Mouse (Mus musculus) E14TG2a.4 (cell line): ENCODE data around the gene Dab2ip.

Experiments
- H3K27me3 ChIP-seq: 2 replicates; pipeline ENCODE4 v1.6.1; 2014; ENCODE audit warnings: low read length, control low read depth; ENCODE audit not compliant: insufficient read depth
- H3K36me3 ChIP-seq: 2 replicates; pipeline ENCODE4 v1.6.1; 2014; ENCODE audit warnings: low read length, control low read depth; ENCODE audit not compliant: insufficient read depth
- H3K4me1 ChIP-seq: replicated peaks from 2 replicates; pipeline ENCODE4 v1.6.1; 2014; ENCODE audit warnings: low read depth, low read length, control low read depth
- H3K4me3 ChIP-seq: replicated peaks from 2 replicates; pipeline ENCODE4 v1.5.1; 2014; ENCODE audit warnings: mild to moderate bottlenecking, low read length
- H3K9me3 ChIP-seq: 2 replicates; pipeline ENCODE4 v1.6.1; 2014; ENCODE audit warnings: low read length, control low read depth
- CTCF ChIP-seq: conservative IDR thresholded peaks from 2 replicates; pipeline ENCODE4 v1.5.1; 2014; ENCODE audit warnings: low read length
- NANOG ChIP-seq: IDR thresholded peaks from 2 replicates; pipeline ENCODE4 v1.6.1; 2014; ENCODE audit warnings: borderline replicate concordance, low read length, mixed read lengths
- POU5F1 ChIP-seq: IDR thresholded peaks from 2 replicates; pipeline ENCODE4 v1.6.1; 2014; ENCODE audit warnings: low read length, borderline replicate concordance

Gene Dab2ip

DNA sequence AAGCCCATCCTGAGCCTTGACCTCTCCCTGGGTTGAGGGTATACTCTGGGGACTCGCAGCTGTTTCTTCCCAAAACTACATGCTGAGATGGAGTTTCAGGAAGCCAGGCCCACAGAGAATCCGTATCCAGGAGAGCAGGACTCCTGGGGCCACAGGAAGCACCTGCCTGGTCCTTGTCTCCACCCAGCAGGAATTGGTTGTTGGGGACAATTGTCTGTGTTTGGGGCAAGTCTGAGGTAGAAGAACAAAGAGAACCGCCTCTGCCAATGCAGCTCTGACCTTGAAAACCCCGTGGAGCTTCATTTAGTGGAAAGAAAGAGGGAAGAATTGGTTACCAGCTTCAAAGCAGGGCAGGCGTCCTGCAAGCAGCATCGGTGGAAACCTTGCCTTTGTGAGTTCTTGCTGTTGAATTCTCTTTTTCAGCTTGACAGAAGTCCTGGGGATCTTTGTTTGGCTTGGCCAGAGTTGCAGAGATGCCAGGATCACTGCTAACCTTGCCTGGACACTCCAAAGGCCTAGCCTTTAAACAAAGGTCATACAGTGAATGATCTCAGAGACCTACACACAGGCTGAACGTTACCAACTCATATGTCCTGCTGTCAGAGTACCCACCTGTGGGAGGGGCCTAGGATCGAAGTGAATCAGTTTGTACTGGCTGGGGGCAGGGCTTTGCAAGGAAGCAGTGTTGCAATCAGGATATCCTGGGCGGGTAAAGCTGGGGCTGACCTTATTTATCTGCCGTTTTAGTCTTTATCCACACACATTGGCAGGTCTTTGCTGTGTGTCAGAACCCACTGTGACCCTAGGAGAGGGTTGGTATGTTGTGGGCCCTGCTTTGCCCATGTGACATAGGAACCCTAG lies 122.0 kb downstream of the Dab2ip start:
- TF ChIP-seq POU5F1 (no peak), CTCF (no peak), NANOG (0 out of 2 replicates have a peak, but pooled peaks have one; percentile 50)
- H3K4me1 ChIP-seq, result peaks cover 99% of the 10 kb centered on the region
- H3K4me3 ChIP-seq, result peak overlapping the region; percentile 35
- no peaks in the 10 kb centered on the region for H3K9me3 ChIP-seq
- peaks cover 26% of the 10 kb centered on the region for H3K36me3 ChIP-seq
- no peaks in the 10 kb centered on the region for H3K27me3 ChIP-seq

DNA sequence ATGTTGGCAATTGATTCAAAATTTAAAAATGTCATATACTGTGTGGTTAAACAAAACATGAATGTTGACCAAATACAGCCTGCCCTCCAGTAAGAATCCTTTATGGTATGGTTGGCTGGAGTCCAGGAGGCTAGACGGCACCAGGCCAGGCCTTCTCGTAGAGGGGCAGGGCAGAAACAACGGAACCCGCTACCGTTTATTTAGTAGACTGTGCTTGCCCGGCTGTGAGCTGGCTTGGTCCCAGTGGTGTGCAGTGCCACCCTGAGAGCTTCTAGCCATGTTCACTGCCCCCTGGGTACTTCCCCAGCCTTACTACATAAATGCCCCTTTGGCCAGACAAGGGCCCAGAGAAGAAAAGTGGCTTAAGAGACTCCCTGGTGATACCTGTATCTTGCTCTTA lies 122.8 kb downstream of the Dab2ip start:
- no peaks in the 10 kb centered on the region for H3K9me3 ChIP-seq
- peaks cover 97% of the 10 kb centered on the region for H3K4me1 ChIP-seq
- peaks cover 26% of the 10 kb centered on the region for H3K36me3 ChIP-seq
- H3K27me3 ChIP-seq, result no peaks in the 10 kb centered on the region
- peak overlapping the region; percentile 29; the same call in 1 of the 2 replicates for H3K4me3 ChIP-seq
- no peak for TF ChIP-seq NANOG
- TF ChIP-seq CTCF, result no peak
- no peak for TF ChIP-seq POU5F1

DNA sequence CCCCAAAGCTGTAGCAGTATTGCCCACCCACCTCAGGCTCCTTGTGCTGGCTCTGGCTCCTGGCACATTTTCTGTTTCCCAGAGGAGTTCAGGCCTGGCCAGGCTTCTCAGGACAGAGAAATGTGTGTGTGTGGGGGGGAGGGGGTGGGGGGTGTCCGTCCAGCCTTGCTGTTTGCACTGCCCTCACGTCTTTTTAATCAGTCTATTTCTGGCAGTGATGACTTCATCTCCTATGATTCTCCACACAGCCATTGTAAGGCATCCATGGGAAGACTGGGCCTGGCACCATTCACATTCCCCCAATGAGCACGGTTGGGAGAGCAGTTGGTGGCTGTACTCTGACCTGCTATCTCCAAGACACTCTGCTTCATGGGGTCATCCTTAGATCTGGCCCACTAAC lies 125.9 kb downstream of the Dab2ip start:
- no peaks in the 10 kb centered on the region for H3K9me3 ChIP-seq
- H3K4me3 ChIP-seq, result no peak overlapping the region
- no peaks in the 10 kb centered on the region for H3K27me3 ChIP-seq
- peaks cover 82% of the 10 kb centered on the region for H3K4me1 ChIP-seq
- TF ChIP-seq NANOG, result no peak
- TF ChIP-seq CTCF, result no peak
- no peak for TF ChIP-seq POU5F1
- H3K36me3 ChIP-seq, result peaks cover 48% of the 10 kb centered on the region

DNA sequence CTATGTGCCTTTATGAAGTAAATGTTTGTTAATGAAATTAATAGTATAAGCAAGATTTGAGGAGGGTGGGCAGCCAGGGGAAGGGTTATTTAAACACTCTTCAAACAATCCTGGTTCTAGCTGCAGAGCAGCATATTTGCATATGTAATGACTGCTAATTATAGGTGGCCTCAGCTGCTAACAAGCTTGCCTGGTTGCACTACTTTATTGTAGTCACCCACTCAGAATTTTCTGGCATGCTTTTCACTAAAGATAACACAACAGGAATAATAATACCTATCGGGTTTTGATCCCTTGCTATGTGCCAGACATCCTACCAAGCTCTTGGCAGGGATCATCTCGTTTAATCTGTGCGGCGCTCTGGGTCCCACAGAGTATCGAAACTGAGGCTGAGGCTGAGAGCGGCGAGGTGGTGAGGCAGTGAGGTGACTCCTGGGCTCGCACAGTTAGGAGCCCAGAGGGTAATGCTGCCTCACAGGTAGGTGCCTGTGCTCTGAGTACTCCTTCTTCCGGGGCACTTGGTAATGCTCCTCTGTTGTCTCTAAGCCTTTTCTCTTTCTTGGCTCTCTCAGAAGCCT lies 126.8 kb downstream of the Dab2ip start:
- H3K4me3 ChIP-seq, result no peak overlapping the region
- H3K36me3 ChIP-seq, result peaks cover 55% of the 10 kb centered on the region
- TF ChIP-seq CTCF (no peak), NANOG (no peak), POU5F1 (no peak)
- no peaks in the 10 kb centered on the region for H3K9me3 ChIP-seq
- H3K4me1 ChIP-seq, result peaks cover 82% of the 10 kb centered on the region
- no peaks in the 10 kb centered on the region for H3K27me3 ChIP-seq

DNA sequence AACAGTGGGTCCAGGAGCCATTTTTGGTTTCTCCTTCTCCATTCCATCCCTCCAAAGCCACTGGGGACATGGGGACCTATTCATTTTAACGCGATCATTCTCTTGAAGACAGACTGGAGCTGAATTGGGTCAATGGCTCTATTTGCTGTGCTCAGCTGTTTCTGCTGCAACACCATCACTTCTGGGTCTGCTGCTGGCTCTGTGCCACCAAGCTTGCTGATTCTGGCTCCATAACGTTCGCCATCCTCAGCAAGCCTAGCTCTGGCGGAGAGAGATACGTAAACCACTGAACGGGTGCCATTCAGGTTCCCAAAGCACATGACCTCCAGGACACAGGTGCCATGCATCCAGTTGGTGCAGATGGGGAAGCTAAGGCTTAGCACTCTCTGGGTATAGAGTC lies 128.0 kb downstream of the Dab2ip start:
- H3K4me3 ChIP-seq, result no peak overlapping the region

DNA sequence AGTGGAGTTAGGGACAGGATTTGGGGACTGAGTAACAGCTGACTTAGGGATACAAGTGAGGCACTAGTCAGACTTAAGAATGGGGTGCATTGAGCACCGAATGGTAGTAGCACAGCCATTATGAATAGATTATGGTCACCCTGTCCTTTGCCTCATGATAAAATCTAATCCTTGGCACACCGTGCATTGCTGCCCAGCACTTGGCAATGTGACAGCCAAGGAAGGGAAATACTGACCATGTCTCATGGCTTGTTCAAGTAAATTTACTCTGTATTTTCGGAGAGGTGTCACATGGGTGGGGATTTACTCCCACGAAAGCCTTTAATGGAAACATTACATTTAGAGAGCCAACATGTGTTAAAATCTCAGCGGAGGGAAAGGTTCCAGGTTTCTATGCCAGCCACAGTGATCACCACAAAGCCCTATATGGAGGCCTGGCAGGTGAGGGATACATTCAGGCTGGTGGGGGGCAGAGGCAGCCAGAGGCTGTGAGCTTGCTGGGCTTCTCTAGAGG lies 129.5 kb downstream of the Dab2ip start:
- TF ChIP-seq NANOG (no peak), CTCF (no peak)
- Histone ChIP-seq H3K4me3 (no peak overlapping the region), H3K4me1 (peaks cover 82% of the 10 kb centered on the region), H3K36me3 (peaks cover 52% of the 10 kb centered on the region), H3K9me3 (no peaks in the 10 kb centered on the region), H3K27me3 (no peaks in the 10 kb centered on the region)

More for the DNA sequence above, 128.0 kb downstream of the Dab2ip start:
- Histone ChIP-seq H3K36me3 (peaks cover 54% of the 10 kb centered on the region), H3K27me3 (no peaks in the 10 kb centered on the region), H3K4me1 (peaks cover 82% of the 10 kb centered on the region), H3K9me3 (no peaks in the 10 kb centered on the region)
- no peak for TF ChIP-seq NANOG
- TF ChIP-seq CTCF, result no peak
- no peak for TF ChIP-seq POU5F1

DNA sequence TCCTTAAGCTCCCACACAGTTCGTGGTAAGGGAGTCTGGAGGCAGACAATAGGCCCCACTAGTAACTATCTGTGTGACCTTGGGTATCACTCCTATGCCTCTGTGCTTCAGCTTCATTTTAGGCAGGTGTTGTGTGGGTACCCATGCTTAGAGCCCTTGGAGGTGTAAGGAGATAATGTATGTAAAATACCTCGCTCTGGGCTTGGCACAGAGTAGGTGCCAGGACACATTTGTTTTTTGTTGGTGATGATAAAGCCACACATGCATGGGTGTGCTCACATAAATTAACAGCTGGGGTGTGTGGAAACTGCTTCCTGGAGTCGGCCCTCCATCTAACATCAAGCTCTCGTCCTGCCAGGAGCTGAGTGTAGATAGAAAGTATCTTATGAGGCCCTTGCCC lies 130.1 kb downstream of the Dab2ip start:
- H3K4me3 ChIP-seq, result no peak overlapping the region
- peaks cover 56% of the 10 kb centered on the region for H3K36me3 ChIP-seq
- H3K4me1 ChIP-seq, result peaks cover 82% of the 10 kb centered on the region
- no peaks in the 10 kb centered on the region for H3K9me3 ChIP-seq
- no peaks in the 10 kb centered on the region for H3K27me3 ChIP-seq
- TF ChIP-seq CTCF, result no peak
- TF ChIP-seq POU5F1, result no peak

DNA sequence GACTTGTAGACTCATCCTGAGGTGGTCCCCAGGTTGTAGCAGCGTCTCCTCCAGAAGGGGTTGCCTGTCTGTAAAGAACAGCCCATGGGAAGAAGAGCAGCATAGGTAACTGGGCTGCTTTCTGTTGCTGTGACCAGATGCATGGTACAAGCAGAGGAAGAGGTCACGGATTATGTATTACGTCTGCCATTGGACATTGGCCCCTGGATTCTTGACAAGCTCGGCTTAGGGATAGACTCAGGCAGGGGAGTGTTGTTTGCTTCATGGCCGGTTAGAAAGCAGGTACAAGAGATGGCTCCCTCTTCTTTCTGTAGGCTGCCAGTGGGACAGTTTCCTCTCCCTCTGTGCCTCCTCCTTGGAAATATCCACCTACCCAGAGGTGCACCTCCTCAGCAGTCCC lies 130.5 kb downstream of the Dab2ip start:
- TF ChIP-seq CTCF (no peak), NANOG (no peak), POU5F1 (no peak)
- Histone ChIP-seq H3K4me3 (no peak overlapping the region), H3K9me3 (no peaks in the 10 kb centered on the region), H3K27me3 (no peaks in the 10 kb centered on the region), H3K36me3 (peaks cover 57% of the 10 kb centered on the region), H3K4me1 (peaks cover 81% of the 10 kb centered on the region)
